Mouse (Mus musculus) lung, adult 2 months (tissue): Measurements from ENCODE around the gene Rtn4rl1. TPM values are rescaled to one million over a fixed set of nuclear protein-coding genes. Genes with fewer than 3 reads are reported as not detected.

ENCODE experiments used
- DNase-seq: peaks from one replicate; pipeline ENCODE4 v3.0.0; 2022
- H3K4me1 ChIP-seq: fragments of 200-500 bp; 2 replicates; pipeline ENCODE4 v1.6.1; 2011; ENCODE audit warnings: low read length; ENCODE audit not compliant: control insufficient read depth, insufficient read depth
- H3K4me3 ChIP-seq: fragments of 200-500 bp; replicated peaks from 2 replicates; pipeline ENCODE3; 2011; ENCODE audit warnings: low read depth, mild to moderate bottlenecking, control low read depth, low read length; ENCODE audit errors: extremely low read depth
- CTCF ChIP-seq: fragments of 200-500 bp; IDR thresholded peaks from 2 replicates; pipeline ENCODE4 v1.5.1; 2011; ENCODE audit warnings: mild to moderate bottlenecking, low read length, control low read depth; ENCODE audit not compliant: insufficient read depth
- POLR2A ChIP-seq: fragments of 200-500 bp; IDR thresholded peaks from 2 replicates; pipeline ENCODE4 v1.6.1; 2011; ENCODE audit warnings: low read depth, mild to moderate bottlenecking, control low read depth, low read length, borderline replicate concordance; ENCODE audit errors: extremely low read depth
- WGBS: fragments of 180-500 bp; shearing (Covaris S2); methylation state at CpG from one replicate; pipeline ENCODE4 v1.1.7; 2018; 5-methylcytosine and 5-hydroxymethylcytosine counted together
- polyA plus RNA-seq: library from polyadenylated mRNA; depleted of rRNA; stranded (reverse); fragments of >200 nt; gene quantifications from 2 replicates; pipeline ENCODE4 v1.2.3, GENCODE M21; 2012

Gene Rtn4rl1
- polyA plus RNA-seq, 1 experiment: 11.6 TPM

- 82% methylated on average over 4 of the region's 4 CpGs for WGBS
- H3K4me1 ChIP-seq: no peaks in the 10 kb centered on the region
- no peak overlapping the region for H3K4me3 ChIP-seq
- DNase-seq: no peak
- TF ChIP-seq POLR2A (no peak), CTCF (no peak)
Measured at GRCm38 (mm10) chr11:75224835-75225234, 31.3 kb downstream of the Rtn4rl1 start.

GRCm38 (mm10) chr11:75227632-75228031 is 34.0 kb downstream of the Rtn4rl1 start:
- no peak for TF ChIP-seq POLR2A
- no peak for TF ChIP-seq CTCF
- no peak for DNase-seq
- 60% methylated on average over 3 of the region's 3 CpGs for WGBS
- no peak overlapping the region for H3K4me3 ChIP-seq
- no peaks in the 10 kb centered on the region for H3K4me1 ChIP-seq

- TF ChIP-seq POLR2A (no peak), CTCF (no peak)
- WGBS: 76% methylated on average over 6 of the region's 6 CpGs
Measured at GRCm38 (mm10) chr11:75229289-75229688, 35.7 kb downstream of the Rtn4rl1 start.

GRCm38 (mm10) chr11:75230272-75230760 is 36.7 kb downstream of the Rtn4rl1 start:
- no peak for TF ChIP-seq CTCF
- no peak for TF ChIP-seq POLR2A
- Histone ChIP-seq H3K4me1 (no peaks in the 10 kb centered on the region), H3K4me3 (no peak overlapping the region)
- DNase-seq: no peak
- 91% methylated on average over 6 of the region's 6 CpGs for WGBS

More at GRCm38 (mm10) chr11:75229289-75229688, 35.7 kb downstream of the Rtn4rl1 start:
- no peak for DNase-seq
- H3K4me1 ChIP-seq: no peaks in the 10 kb centered on the region
- no peak overlapping the region for H3K4me3 ChIP-seq

- H3K4me3 ChIP-seq: no peak overlapping the region
- peak; percentile 58 for DNase-seq
- WGBS: 9% methylated on average over 7 of the region's 7 CpGs
- TF ChIP-seq POLR2A (no peak), CTCF (peak; percentile 67)
- H3K4me1 ChIP-seq: no peaks in the 10 kb centered on the region
Measured at GRCm38 (mm10) chr11:75231756-75232155, 38.2 kb downstream of the Rtn4rl1 start.

- Histone ChIP-seq H3K4me3 (no peak overlapping the region), H3K4me1 (no peaks in the 10 kb centered on the region)
- no peak for DNase-seq
- TF ChIP-seq CTCF: no peak
- TF ChIP-seq POLR2A: no peak
- WGBS: 74% methylated on average over 4 of the region's 4 CpGs
Measured at GRCm38 (mm10) chr11:75232434-75232833, 38.9 kb downstream of the Rtn4rl1 start.

GRCm38 (mm10) chr11:75234745-75235144 is 41.2 kb downstream of the Rtn4rl1 start:
- TF ChIP-seq POLR2A: no peak
- TF ChIP-seq CTCF: no peak
- no peak overlapping the region for H3K4me3 ChIP-seq
- no peak for DNase-seq
- H3K4me1 ChIP-seq: no peaks in the 10 kb centered on the region
- 20% methylated on average over 16 of the region's 16 CpGs for WGBS

- 32% methylated on average over 13 of the region's 13 CpGs for WGBS
- TF ChIP-seq CTCF: no peak
- TF ChIP-seq POLR2A: no peak
- no peak overlapping the region for H3K4me3 ChIP-seq
- DNase-seq: peak; percentile 72
- H3K4me1 ChIP-seq: peaks cover 5% of the 10 kb centered on the region
Measured at GRCm38 (mm10) chr11:75240158-75240934, 46.8 kb downstream of the Rtn4rl1 start.

- DNase-seq: no peak
- TF ChIP-seq CTCF (no peak), POLR2A (no peak)
- Histone ChIP-seq H3K4me1 (peaks cover 5% of the 10 kb centered on the region), H3K4me3 (no peak overlapping the region)
- 92% methylated on average over 9 of the region's 9 CpGs for WGBS
Measured at GRCm38 (mm10) chr11:75242710-75243255, 49.2 kb downstream of the Rtn4rl1 start.
